Mouse (Mus musculus) C2C12 (cell line): ENCODE data around the gene Ttll1.

Experiments used
- CEBPB ChIP-seq: IDR thresholded peaks from one replicate; pipeline ENCODE4 v1.6.1; 2011; ENCODE audit warnings: low read depth, mild to moderate bottlenecking, control low read depth, moderate library complexity
- CTCF ChIP-seq: IDR thresholded peaks from one replicate; pipeline ENCODE4 v1.5.1; 2011; ENCODE audit not compliant: control insufficient read depth, insufficient read depth, insufficient read length
- MYOD1 ChIP-seq: IDR thresholded peaks from one replicate; pipeline ENCODE4 v1.6.1; 2011; ENCODE audit warnings: low read depth; ENCODE audit not compliant: control insufficient read depth, insufficient read length

- TF ChIP-seq MYOD1: no peak
- no peak for TF ChIP-seq CTCF
- no peak for TF ChIP-seq CEBPB
These were observed at the start of gene Ttll1 for GRCm38 (mm10) chr15:83510805-83511405.
